Mouse (Mus musculus) thymus, postnatal 25 days (tissue): ENCODE results near the gene B3galt5.

Source experiments
- DNase-seq: peaks from one replicate; pipeline ENCODE4 v3.0.0; 2022

B3galt5 gene

DNA sequence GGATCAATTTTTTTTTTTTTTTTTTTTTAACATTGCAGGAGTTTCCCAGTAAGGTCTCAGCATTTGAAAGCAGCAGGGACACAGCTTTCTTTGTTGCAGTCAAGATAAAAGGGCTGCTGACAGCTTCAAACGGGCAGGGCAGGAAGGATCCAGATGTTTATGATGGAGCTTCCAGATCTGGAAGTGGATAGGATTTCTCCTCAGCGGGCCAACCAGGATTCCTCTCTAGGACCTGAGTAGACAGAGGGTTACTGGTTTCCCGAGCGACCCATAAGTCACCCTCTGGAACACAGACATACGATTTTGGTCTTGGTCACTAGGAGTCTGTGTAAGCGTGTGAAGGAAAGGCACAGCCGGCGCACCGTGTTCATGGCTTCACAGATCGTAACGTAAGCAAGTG, 112.5 kb downstream of the B3galt5 start:
- DNase-seq, result no peak

DNA sequence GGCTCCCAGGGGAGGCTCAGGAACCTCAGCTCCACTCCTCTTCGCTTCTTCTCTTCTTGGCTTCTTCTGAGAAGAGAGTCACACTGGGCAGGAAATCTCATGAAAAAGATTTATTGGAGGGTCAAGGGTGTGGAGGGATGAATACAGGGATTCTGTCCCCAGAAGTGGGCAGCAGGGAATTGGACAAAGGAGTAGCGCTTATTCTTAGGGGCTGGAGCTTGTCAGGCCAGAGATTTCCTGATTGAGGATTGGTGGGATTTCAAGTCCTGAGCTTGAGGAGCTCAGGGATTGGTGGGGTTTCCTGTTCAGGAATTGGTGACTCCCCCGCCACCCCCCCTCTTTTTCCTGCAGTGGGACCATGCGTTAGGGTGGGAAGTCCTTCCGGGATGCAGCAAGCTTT, 113.2 kb downstream of the B3galt5 start:
- DNase-seq, result no peak

DNA sequence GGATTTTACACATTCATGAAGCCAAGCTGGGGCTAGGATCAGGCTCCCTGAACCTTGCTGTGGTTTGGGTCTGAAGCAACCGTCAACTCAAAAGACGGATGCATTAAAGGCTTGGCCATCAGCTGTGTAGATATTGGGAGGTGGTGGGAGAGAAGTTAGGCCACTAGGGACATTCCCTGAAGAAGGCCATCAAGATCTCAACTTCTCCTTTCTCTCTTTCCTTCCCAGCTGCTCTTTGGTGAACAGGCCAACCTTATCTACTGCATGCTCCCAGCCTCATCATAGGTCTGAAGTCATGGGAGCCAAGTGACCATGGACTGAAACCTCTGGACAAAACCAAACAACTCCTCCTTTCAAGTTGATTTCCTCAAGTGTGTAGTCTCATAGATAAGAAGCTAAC, 115.9 kb downstream of the B3galt5 start:
- no peak for DNase-seq

DNA sequence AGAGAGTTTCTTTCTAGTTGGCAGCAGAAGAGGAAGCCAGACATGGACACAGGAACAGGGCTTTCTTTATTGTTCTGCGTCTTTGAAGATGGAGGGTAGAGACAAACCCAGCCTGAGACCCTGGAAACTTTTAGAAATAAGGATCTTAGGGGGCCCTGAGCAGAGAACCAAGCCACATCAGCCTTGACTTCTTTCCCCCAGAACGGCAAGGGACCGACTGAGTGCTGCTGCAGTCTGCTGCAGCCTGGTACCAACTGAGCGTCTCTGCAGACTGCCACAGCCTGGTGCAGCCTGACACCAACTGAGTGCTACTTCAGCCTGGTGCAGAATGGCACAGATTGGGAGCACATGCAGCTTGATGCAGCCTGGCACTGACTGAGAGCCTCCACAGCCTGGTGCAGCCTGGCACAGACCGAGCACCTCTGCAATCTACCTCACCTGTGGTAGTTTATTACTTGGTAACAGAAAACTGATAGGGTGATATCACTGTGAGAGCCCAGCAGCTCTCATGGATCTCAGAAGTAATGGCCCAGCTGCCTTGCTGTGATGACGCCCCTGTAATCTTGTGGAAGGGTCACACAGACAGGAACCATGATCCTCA, 117.8 kb downstream of the B3galt5 start:
- DNase-seq, result no peak

DNA sequence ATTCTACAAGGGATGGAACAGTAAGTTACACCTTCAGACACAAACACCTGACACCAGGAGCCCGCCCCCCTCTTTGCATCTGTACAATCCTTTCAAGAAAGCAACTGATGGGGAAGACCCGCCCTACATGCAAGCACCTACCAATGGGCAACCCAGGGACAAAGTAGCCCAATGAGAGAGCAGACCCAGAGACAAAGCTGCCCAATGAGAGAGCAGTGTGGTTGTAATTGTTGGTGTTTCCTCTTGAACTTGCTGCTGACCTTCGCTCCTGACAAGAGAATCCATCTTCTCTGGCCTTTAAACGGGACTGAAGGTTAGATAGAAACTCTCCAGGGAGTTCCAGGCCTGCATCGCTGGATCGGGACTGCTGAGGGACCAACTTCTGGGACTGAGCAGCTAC, 118.4 kb downstream of the B3galt5 start:
- no peak for DNase-seq

DNA sequence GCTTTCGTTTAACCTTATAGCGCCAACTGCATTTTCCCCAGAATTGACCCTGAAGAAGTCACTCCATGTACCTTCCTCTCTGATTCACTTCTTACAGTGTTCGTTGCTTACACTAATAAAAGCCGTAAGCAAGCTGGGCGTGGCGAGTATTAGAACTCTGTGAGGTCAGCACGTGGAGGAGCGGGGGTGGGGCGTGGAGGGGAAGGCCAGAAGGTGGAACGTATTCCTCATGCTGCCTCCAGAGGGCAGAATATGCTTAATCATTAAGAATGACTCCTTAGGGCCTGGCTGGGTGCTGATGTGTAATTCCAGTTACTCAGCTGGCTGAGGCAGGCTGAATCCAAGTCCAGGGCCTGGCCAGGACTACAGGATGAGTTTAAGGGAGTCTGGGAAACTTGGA, 122.3 kb downstream of the B3galt5 start:
- DNase-seq, result peak; percentile 35

DNA sequence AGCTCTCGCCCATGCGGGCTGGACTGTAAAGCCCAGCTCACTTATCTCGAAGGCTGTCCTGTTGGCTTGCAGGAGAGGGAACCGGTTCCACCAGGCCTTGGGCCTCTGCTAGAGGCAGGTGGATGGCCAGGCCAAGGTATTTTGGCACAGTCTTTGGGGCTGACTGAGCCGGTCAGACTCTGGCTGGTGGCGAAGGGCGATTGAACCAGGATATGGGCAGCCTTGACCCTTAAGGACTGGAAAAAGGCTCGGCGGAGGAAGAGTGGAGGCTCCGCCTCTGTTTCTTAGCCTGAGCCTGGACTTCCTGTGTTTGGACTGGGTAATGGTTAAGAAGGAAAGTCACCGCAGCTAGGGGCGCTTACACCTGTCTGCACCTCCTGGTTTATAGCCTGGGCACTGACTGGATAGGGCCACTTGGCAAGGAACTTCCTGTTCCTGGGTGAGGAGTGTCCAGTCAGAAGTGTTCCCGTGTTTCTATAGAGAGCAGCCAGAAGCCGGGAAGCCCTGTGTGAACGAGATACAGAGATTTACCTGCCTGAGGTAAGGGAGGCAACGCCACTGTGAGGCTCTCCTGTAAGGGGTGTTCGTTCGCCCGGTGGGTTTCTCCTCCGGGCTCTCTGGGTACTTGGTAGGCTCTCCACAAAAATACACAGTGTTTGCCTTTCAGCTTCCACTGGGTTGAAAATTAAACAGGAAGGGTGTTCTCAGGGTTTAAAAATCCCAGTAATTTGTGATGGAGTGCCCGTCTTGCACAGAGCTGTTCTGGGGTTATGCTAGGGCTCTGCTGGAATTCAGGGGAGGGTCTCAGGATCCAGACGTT, 125.9 kb downstream of the B3galt5 start:
- no peak for DNase-seq

DNA sequence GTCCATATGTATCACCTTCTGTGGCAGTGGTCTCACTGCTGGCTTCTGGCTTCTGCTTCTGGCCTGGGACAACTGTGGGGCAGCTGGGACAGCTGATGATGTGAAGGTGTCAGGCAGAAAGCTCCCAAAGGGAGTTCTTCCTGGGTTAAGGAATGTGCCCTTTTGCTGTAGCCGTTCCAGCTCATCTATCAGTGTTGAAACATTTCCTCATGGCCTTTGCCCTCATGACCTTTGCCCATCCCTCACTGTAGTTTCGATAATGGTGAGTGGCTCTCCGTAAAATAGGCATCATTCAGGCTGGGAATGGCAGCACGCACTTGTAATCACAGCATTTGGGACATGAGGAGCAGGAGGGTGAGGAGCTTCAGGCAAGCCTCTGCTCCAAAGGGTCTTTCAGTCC, 127.3 kb downstream of the B3galt5 start:
- no peak for DNase-seq

DNA sequence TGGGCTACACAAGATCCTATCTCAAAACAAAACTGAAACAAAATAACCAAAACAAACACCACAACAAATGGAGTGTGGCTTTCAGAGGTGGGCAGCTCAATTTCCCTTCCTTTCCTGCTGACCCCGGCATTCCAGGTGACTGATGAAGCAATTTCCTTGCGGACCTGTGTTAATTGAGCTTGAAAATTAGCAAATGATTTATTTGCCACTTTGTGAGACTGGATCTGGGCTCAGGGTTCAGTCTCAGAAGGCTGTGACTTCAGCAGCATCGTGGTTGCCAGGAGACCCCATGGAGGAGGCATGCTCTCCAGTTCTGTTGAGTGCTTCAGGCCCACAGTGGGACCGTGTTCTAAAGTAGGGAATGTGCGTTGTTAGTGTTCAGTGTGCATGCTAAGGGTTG, 127.7 kb downstream of the B3galt5 start:
- DNase-seq, result no peak

DNA sequence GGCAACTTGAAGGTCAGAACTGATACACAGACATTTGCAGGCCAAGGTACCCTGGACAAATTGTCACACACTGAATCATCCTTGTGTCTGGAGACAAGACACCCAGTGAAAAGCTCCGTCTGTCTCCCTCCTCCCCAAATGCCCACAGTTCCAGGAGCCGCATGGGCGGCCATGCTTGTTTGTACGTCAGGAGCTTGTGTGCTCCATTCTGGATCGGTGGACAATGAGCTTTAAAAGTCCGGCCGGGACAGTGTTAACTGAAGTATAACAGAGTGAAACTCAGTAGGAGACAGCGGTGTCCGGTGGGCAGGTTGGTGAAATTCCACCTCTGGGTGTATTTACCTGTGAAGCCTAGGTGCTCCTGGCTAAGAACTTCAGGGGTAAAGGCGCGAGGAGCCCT, 129.3 kb downstream of the B3galt5 start:
- DNase-seq, result no peak
